19 mouse cellular contexts compared by ENCODE assay signal in genomic region chr16:92102115-92102514, GRCm38 (mm10). TPM values are rescaled to one million over a fixed set of nuclear protein-coding genes. Genes with fewer than 3 reads are reported as not detected.
A peak's percentile ranks its signal among the peaks of the same experiment; 100 is the strongest.
DNase-seq lines count a peak whose midpoint lies in the region; ATAC-seq and TF ChIP-seq lines count a peak whose summit lies in the region.
"Had no signal": no experiment of that assay in that cellular context is flagged by ENCODE, and none has a peak within 500 bp of the region (broad histone marks: within the 10 kb centered on the region; RNA-seq: fewer than 3 reads in every experiment).

No protein-coding gene starts in this region.

- no peaks in the 10 kb centered on the region for H3K9me3 ChIP-seq in liver, embryonic 12.5 days (replicated peaks)
- H3K9me3 ChIP-seq: forebrain, embryonic 15.5 days; liver, embryonic 13.5 days; midbrain, embryonic 12.5 days; neural tube, embryonic 12.5 days had no signal

- no peak overlapping the region for H3K27ac ChIP-seq in liver, adult 2 months (replicated peaks; ENCODE audit: insufficient read depth, low read depth, low read length)
- no peak overlapping the region for H3K27ac ChIP-seq in liver, embryonic 12.5 days
- H3K27ac ChIP-seq: forebrain, embryonic 15.5 days; hindbrain, embryonic 14.5 days; liver, embryonic 13.5 days; midbrain, embryonic 12.5 days; neural tube, embryonic 12.5 days had no signal

- DNase-seq in heart, adult 8-10 months (ENCODE audit: low spot score), result peak; percentile 20
- no peak for DNase-seq in heart, postnatal 36 days
- peak; percentile 19 for DNase-seq in liver, adult 2 months (ENCODE audit: extremely low read depth, low read depth, low spot score)
- peak; percentile 47 for DNase-seq in adrenal gland, postnatal 25 days
- DNase-seq in heart, postnatal 10 days, result peak; percentile 22 to 29
- DNase-seq in lung, postnatal 36 days, result no peak
- DNase-seq: kidney, adult 18-20 months; liver, embryonic 13.5 days; lung, postnatal 10 days; thymus, postnatal 25 days had no signal

- no peak for TF ChIP-seq POLR2A in liver, adult 2 months (IDR thresholded peaks at IDR 0.05; ENCODE audit: extremely low read depth, insufficient read depth, low read length)

- intact Hi-C loops in heart, postnatal 36 days (cut with DNase I), result loop anchor here (5.0 kb wide), 1 partner anchor 165 kb away; no protein-coding TSS in a partner anchor
- intact Hi-C loops in heart, postnatal 10 days (cut with DNase I), result no loop called here

- H3K4me3 ChIP-seq in liver, adult 2 months (ENCODE audit: insufficient read depth, low read depth, low read length), result no peak overlapping the region
- H3K4me3 ChIP-seq in liver, embryonic 12.5 days, result no peak overlapping the region
- H3K4me3 ChIP-seq: forebrain, embryonic 15.5 days; liver, embryonic 13.5 days; midbrain, embryonic 12.5 days; neural tube, embryonic 12.5 days had no signal

- TF ChIP-seq CTCF in liver, adult 2 months (IDR thresholded peaks at IDR 0.05; ENCODE audit: low read depth, low read length), result no peak

- no peaks in the 10 kb centered on the region for H3K27me3 ChIP-seq in liver, adult 2 months (ENCODE audit: control insufficient read depth, insufficient read depth, low read length)
- no peaks in the 10 kb centered on the region for H3K27me3 ChIP-seq in liver, embryonic 12.5 days (replicated peaks)
- H3K27me3 ChIP-seq: forebrain, embryonic 15.5 days; liver, embryonic 13.5 days; midbrain, embryonic 12.5 days; neural tube, embryonic 12.5 days had no signal

- no peaks in the 10 kb centered on the region; the same call in 1 of the 2 replicates for H3K79me2 ChIP-seq in liver, adult 2 months (ENCODE audit: control insufficient read depth, insufficient read depth, low read length)

- H3K36me3 ChIP-seq in liver, adult 2 months (ENCODE audit: control insufficient read depth, insufficient read depth, low read length), result peaks cover 6% of the 10 kb centered on the region
- peaks cover 21% of the 10 kb centered on the region for H3K36me3 ChIP-seq in liver, embryonic 12.5 days
- H3K36me3 ChIP-seq: forebrain, embryonic 15.5 days had no signal

- H3K4me1 ChIP-seq in liver, adult 2 months (ENCODE audit: control insufficient read depth, insufficient read depth, low read length), result peaks cover 9% of the 10 kb centered on the region
- no peaks in the 10 kb centered on the region for H3K4me1 ChIP-seq in liver, embryonic 12.5 days
- H3K4me1 ChIP-seq: liver, embryonic 13.5 days had no signal

- WGBS in liver, adult 2 months, result 73% methylated on average over 5 of the region's 5 CpGs
- WGBS in liver, embryonic 12.5 days (ENCODE audit: insufficient replicate concordance), result 75% methylated on average over 5 of the region's 5 CpGs

- no peak for ATAC-seq in liver, embryonic 12.5 days
- ATAC-seq: activated CD4-positive, CD25-positive, alpha-beta regulatory T cell, adult 4 months; forebrain, embryonic 15.5 days had no signal

- no peak overlapping the region for H3K9ac ChIP-seq in liver, adult 2 months (ENCODE audit: low read depth, low read length)
- H3K9ac ChIP-seq in liver, embryonic 12.5 days, result no peak overlapping the region
- H3K9ac ChIP-seq: forebrain, embryonic 15.5 days; hindbrain, embryonic 14.5 days; liver, embryonic 13.5 days; midbrain, embryonic 12.5 days; neural tube, embryonic 12.5 days had no signal

- H3K4me2 ChIP-seq in liver, embryonic 12.5 days, result no peak overlapping the region
- H3K4me2 ChIP-seq: forebrain, embryonic 15.5 days; hindbrain, embryonic 14.5 days; liver, embryonic 13.5 days; midbrain, embryonic 12.5 days; neural tube, embryonic 12.5 days had no signal

RNA-seq across cellular contexts. Expression of gene Slc5a3, which starts 44.0 kb away (rescaled TPM):
- 1 to 10 TPM; 4.4 to 5.8 (median 5.0) TPM for total RNA-seq in heart, adult 8-10 months (2022)
- total RNA-seq in heart, postnatal 36 days (2021), result 1 to 10 TPM; 5.6 to 5.8 TPM
- total RNA-seq in liver, adult 2 months (2014; rRNA removed), result 3.8 and 5.2 TPM in 2 replicates
- 0.42 and 0.53 TPM in 2 replicates for polyA plus RNA-seq in liver, adult 2 months (2012; rRNA removed)
- 2.4 and 2.8 TPM in 2 replicates for polyA plus RNA-seq in liver, embryonic 12.5 days (2016; fragmentation: Nextera tagmentation; extraction: Ambion mirVana)
- total RNA-seq in adrenal gland, postnatal 25 days (2021), result 23.6 and 33.2 TPM in 2 replicates
- 1 to 10 TPM; 4.5 to 5.0 TPM for total RNA-seq in heart, postnatal 10 days (2021)

RNA-seq across cellular contexts. Expression of gene Gm49711, which starts 44.0 kb away (rescaled TPM):
- total RNA-seq in heart, adult 8-10 months (2022), result not detected
- not detected for total RNA-seq in heart, postnatal 36 days (2021)
- not detected in 2 replicates for total RNA-seq in liver, adult 2 months (2014; rRNA removed)
- polyA plus RNA-seq in liver, adult 2 months (2012; rRNA removed), result not detected in 2 replicates
- not detected in 2 replicates for polyA plus RNA-seq in liver, embryonic 12.5 days (2016; fragmentation: Nextera tagmentation; extraction: Ambion mirVana)
- total RNA-seq in adrenal gland, postnatal 25 days (2021), result not detected in 2 replicates
- total RNA-seq in heart, postnatal 10 days (2021), result not detected
- total RNA-seq: common myeloid progenitor, adult 5-6 weeks had no signal
- polyA plus RNA-seq: activated CD4-positive, CD25-positive, alpha-beta regulatory T cell, adult 4 months; liver, embryonic 13.5 days; midbrain, embryonic 12.5 days; small intestine, adult 2 months; stomach, embryonic 14.5 days had no signal

RNA-seq across cellular contexts. Expression of gene Mrps6, which starts 44.0 kb away (rescaled TPM):
- 10 to 100 TPM; 57.6 to 68.6 (median 66.3) TPM for total RNA-seq in heart, adult 8-10 months (2022)
- 10 to 100 TPM; 56.9 to 63.0 TPM for total RNA-seq in heart, postnatal 36 days (2021)
- 6.1 and 9.5 TPM in 2 replicates for total RNA-seq in liver, adult 2 months (2014; rRNA removed)
- 11.6 and 11.7 TPM in 2 replicates for polyA plus RNA-seq in liver, adult 2 months (2012; rRNA removed)
- polyA plus RNA-seq in liver, embryonic 12.5 days (2016; fragmentation: Nextera tagmentation; extraction: Ambion mirVana), result 49.3 and 54.7 TPM in 2 replicates
- total RNA-seq in adrenal gland, postnatal 25 days (2021), result 71.6 and 81.9 TPM in 2 replicates
- total RNA-seq in heart, postnatal 10 days (2021), result 10 to 100 TPM; 46.8 to 50.3 TPM

Comparison
In these comparisons a context has a peak if more than half of its experiments do, and no peak if none do; other contexts are left out.
1. DNase-seq: peak in heart, adult 8-10 months (single experiment), liver, adult 2 months (single experiment), adrenal gland, postnatal 25 days (single experiment) and heart, postnatal 10 days (2 of 2); none in heart, postnatal 36 days (0 of 2) and lung, postnatal 36 days (single experiment).